Mouse (Mus musculus): ENCODE measurements around the gene Hrh3. TPM values are rescaled to one million over a fixed set of nuclear protein-coding genes. Genes with fewer than 3 reads are reported as not detected.
A peak's percentile ranks its signal among the peaks of the same experiment; 100 is the strongest.

The Hrh3 gene
- polyA plus RNA-seq, 1 experiment from 2014 or later, result not detected

DNA sequence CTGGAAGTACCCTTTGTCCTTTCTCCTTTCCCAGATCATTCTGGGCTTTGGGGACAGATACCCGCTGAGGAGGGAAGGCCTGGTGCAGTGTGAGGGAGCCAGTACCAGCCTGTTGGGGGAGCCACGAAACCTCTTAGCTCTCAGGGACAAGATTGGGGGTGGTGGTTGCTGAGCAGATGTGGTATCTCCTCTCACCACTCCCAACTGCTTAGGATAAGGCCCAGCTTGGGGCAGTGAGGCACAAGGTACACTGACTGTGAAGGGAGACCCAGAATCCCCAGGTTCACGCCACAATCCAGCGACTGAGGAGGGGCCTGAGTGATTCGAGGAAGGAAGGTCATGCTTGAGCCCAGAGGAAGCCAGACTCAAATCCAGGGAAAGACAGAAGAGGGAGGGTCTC is 6.1 kb downstream of the Hrh3 start:
- DNase-seq (ENCODE audit: low spot score) (no peak), ATAC-seq (replicated peaks; ENCODE audit: low FRiP score) (peak; percentile 74)
- H3K4me1 ChIP-seq (replicated peaks; ENCODE audit: control insufficient read depth, insufficient read depth, low read length), result peaks cover 4% of the 10 kb centered on the region; the same call in 1 of the 2 replicates
- H3K4me3 ChIP-seq (ENCODE audit: low read depth, low read length), result no peak overlapping the region
- H3K9me3 ChIP-seq (ENCODE audit: control insufficient read depth, low read length), result no peaks in the 10 kb centered on the region
- 21% methylated on average over 5 of the region's 5 CpGs for WGBS
- H3K36me3 ChIP-seq (ENCODE audit: control insufficient read depth, insufficient read depth, low read length), result no peaks in the 10 kb centered on the region
- H3K9ac ChIP-seq (ENCODE audit: low read depth, low read length), result no peak overlapping the region
- peaks cover 61% of the 10 kb centered on the region for H3K27me3 ChIP-seq (replicated peaks; ENCODE audit: control insufficient read depth, insufficient read depth, low read length)
- H3K4me2 ChIP-seq, result no peak overlapping the region
- no peak overlapping the region for H3K27ac ChIP-seq (ENCODE audit: low read depth, low read length)

DNA sequence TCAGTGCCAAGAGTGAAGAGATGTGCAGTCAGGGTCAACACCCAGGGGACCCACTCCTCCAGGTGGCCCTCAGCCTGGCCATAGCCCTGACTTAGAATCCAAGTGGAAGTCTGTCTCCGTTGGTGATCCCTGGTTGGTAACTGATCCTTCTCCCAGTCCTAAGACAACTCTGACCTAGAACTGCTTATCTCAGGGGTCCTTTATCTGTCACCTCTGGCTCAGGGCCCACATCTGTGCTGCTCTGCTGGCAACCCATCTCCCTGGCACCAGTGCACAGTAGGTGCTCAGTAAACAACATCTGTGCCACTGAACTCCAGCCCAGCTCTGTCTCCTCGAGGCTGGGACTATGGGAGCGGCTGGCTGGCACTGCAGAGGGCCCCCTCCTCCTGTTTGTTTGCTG is 6.7 kb downstream of the Hrh3 start:
- peaks cover 55% of the 10 kb centered on the region for H3K27me3 ChIP-seq (replicated peaks; ENCODE audit: control insufficient read depth, insufficient read depth, low read length)
- DNase-seq (ENCODE audit: low spot score), result no peak
- H3K9me3 ChIP-seq (ENCODE audit: control insufficient read depth, low read length), result no peaks in the 10 kb centered on the region
- H3K9ac ChIP-seq (ENCODE audit: low read depth, low read length), result no peak overlapping the region
- H3K27ac ChIP-seq (ENCODE audit: low read depth, low read length), result no peak overlapping the region
- no peak for ATAC-seq (replicated peaks; ENCODE audit: low FRiP score)
- H3K36me3 ChIP-seq (ENCODE audit: control insufficient read depth, insufficient read depth, low read length), result no peaks in the 10 kb centered on the region
- WGBS, result 37% methylated on average over 3 of the region's 3 CpGs
- no peak overlapping the region for H3K4me3 ChIP-seq (ENCODE audit: low read depth, low read length)
- no peak overlapping the region for H3K4me2 ChIP-seq
- peaks cover 4% of the 10 kb centered on the region; the same call in 1 of the 2 replicates for H3K4me1 ChIP-seq (replicated peaks; ENCODE audit: control insufficient read depth, insufficient read depth, low read length)

DNA sequence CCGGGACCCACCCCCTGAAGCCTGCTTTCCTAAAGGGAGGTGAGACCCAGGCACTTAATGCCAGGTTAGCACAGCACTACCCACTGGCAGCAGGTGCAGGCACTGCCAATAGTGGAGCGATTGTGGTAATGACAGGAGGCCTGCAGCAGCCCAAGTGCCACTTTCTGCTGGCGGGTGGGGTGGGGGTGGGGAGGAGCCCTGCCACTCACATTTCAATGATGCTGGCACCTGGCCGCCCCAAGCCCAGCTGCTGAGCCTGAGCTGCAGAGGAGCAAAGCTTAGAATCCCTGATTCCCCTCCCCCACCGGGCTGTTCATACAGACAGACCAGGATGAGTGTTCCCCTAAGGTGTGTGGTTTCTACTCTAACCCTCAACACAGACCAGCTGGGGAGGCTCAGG is 8.6 kb downstream of the Hrh3 start:
- H3K4me2 ChIP-seq, result no peak overlapping the region
- WGBS, result 41% methylated on average over 5 of the region's 5 CpGs
- H3K9me3 ChIP-seq (ENCODE audit: control insufficient read depth, low read length), result no peaks in the 10 kb centered on the region
- H3K9ac ChIP-seq (ENCODE audit: low read depth, low read length), result no peak overlapping the region
- ATAC-seq (replicated peaks; ENCODE audit: low FRiP score), result no peak
- H3K4me3 ChIP-seq (ENCODE audit: low read depth, low read length), result no peak overlapping the region
- H3K27me3 ChIP-seq (replicated peaks; ENCODE audit: control insufficient read depth, insufficient read depth, low read length), result peaks cover 36% of the 10 kb centered on the region
- peaks cover 4% of the 10 kb centered on the region; the same call in 1 of the 2 replicates for H3K4me1 ChIP-seq (replicated peaks; ENCODE audit: control insufficient read depth, insufficient read depth, low read length)
- DNase-seq (ENCODE audit: low spot score), result no peak
- no peaks in the 10 kb centered on the region for H3K36me3 ChIP-seq (ENCODE audit: control insufficient read depth, insufficient read depth, low read length)
- no peak overlapping the region for H3K27ac ChIP-seq (ENCODE audit: low read depth, low read length)

DNA sequence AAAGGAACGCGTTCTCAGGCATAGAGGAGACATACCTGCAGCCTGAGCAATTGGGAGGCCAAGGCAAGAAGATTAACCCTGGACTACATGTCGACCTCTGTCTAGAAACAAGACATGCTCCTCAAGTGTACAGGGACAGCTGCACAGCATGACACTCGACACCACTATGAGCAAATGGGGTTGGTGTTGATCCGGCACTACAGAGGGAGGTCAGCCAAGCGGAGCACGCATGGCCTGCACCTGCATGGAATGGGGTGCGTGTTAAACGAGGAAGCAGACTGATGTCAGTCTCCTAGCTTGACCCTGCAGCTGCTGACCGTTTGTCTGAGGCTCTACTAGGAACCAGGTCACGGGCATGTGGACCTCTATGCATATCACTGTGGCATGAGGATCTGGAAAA is 14.0 kb downstream of the Hrh3 start:
- ATAC-seq (replicated peaks; ENCODE audit: low FRiP score) (no peak), DNase-seq (ENCODE audit: low spot score) (no peak)
- WGBS, result 71% methylated on average over 11 of the region's 11 CpGs
- Histone ChIP-seq H3K27me3 (replicated peaks; ENCODE audit: control insufficient read depth, insufficient read depth, low read length) (no peaks in the 10 kb centered on the region), H3K27ac (ENCODE audit: low read depth, low read length) (no peak overlapping the region), H3K9ac (ENCODE audit: low read depth, low read length) (no peak overlapping the region), H3K4me2 (no peak overlapping the region), H3K4me3 (ENCODE audit: low read depth, low read length) (no peak overlapping the region), H3K36me3 (ENCODE audit: control insufficient read depth, insufficient read depth, low read length) (no peaks in the 10 kb centered on the region; the same call in 1 of the 2 replicates), H3K9me3 (ENCODE audit: control insufficient read depth, low read length) (no peaks in the 10 kb centered on the region), H3K4me1 (replicated peaks; ENCODE audit: control insufficient read depth, insufficient read depth, low read length) (no peaks in the 10 kb centered on the region)

DNA sequence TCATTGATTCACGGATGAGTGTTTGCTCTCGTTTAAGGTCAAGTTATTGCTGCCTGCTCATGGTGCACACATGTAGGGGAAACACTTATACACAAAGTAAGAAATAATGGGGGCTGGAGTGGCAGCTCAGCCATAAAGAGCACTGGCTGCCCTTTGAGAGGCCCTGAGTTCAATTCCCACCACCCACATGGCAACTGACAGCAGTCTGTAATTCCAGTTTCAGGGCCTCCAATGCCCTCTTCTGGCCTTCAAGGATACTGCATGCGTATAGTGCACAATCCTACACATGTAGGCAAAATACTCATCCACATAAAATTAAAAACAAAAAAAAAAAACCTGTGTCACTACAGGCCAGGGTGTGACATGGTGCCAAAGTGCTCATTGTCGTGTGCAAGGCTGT is 16.8 kb downstream of the Hrh3 start:
- no peaks in the 10 kb centered on the region for H3K9me3 ChIP-seq (ENCODE audit: control insufficient read depth, low read length)
- 89% methylated on average over 4 of the region's 4 CpGs for WGBS
- ATAC-seq (replicated peaks; ENCODE audit: low FRiP score), result no peak

DNA sequence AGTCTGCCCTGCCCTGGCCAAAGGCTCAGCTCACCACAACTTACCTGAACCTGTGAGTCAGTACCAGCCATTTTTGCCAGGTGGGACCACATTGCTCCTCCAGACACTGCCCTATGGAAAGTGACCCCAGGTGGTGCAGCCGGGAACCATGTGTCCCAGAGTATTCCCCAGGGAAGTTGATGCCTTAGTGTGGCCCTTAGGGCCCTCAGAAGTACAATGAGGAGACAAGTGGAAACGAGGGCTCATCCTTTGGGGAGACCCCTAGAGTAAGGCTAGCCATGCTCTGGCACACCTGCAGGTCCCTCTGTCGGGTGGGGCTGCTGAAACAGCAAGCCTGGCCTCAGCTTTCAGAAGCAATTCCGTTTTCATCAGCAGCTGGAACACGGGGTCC is 17.7 kb downstream of the Hrh3 start:
- Histone ChIP-seq H3K27ac (ENCODE audit: low read depth, low read length) (no peak overlapping the region), H3K36me3 (ENCODE audit: control insufficient read depth, insufficient read depth, low read length) (no peaks in the 10 kb centered on the region; the same call in 1 of the 2 replicates), H3K4me1 (replicated peaks; ENCODE audit: control insufficient read depth, insufficient read depth, low read length) (no peaks in the 10 kb centered on the region; the same call in 1 of the 2 replicates), H3K27me3 (replicated peaks; ENCODE audit: control insufficient read depth, insufficient read depth, low read length) (no peaks in the 10 kb centered on the region), H3K4me2 (no peak overlapping the region), H3K9ac (ENCODE audit: low read depth, low read length) (no peak overlapping the region), H3K4me3 (ENCODE audit: low read depth, low read length) (no peak overlapping the region), H3K9me3 (ENCODE audit: control insufficient read depth, low read length) (no peaks in the 10 kb centered on the region)
- 79% methylated on average over 5 of the region's 5 CpGs for WGBS
- DNase-seq (ENCODE audit: low spot score), result no peak
- no peak for ATAC-seq (replicated peaks; ENCODE audit: low FRiP score)

More for the DNA sequence above, 16.8 kb downstream of the Hrh3 start:
- H3K4me1 ChIP-seq (replicated peaks; ENCODE audit: control insufficient read depth, insufficient read depth, low read length), result no peaks in the 10 kb centered on the region; the same call in 1 of the 2 replicates
- no peak overlapping the region for H3K4me2 ChIP-seq
- no peaks in the 10 kb centered on the region; the same call in 1 of the 2 replicates for H3K36me3 ChIP-seq (ENCODE audit: control insufficient read depth, insufficient read depth, low read length)
- H3K27me3 ChIP-seq (replicated peaks; ENCODE audit: control insufficient read depth, insufficient read depth, low read length), result no peaks in the 10 kb centered on the region
- no peak overlapping the region for H3K27ac ChIP-seq (ENCODE audit: low read depth, low read length)
- H3K9ac ChIP-seq (ENCODE audit: low read depth, low read length), result no peak overlapping the region
- no peak for DNase-seq (ENCODE audit: low spot score)
- H3K4me3 ChIP-seq (ENCODE audit: low read depth, low read length), result no peak overlapping the region

DNA sequence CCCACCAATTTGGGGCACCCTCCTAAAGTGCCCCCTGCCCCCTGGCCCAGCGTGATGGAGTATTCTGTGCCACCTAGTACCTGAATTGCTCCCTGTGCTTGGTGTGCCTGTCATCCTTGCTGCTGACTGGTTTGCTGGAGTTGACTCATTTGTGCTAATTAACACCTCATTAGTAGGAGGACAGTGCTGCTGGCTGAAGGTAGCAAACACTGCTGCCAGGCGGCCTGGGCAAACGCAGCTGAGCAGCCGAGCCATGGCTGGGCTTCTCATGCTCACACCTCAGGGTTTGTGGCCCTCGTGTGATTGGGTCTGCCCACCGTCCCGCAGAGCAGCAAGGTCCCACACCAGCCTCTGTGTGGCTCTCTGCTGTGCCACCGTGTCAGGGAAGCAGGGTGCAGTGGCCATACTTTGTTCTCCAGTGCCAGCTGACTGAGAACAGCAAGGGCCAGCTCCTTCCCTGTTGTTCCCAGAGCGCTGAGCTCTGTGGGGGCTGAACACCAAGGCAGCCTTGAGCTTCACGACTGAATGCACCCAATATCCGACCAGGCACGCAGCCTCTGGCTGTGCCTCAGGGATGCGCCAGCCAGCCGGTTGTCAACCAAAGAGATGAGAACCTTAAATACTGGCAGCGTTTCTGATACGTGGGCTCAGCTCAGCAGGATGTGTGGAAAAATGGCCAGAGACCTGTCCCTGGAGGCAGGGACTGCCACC is 18.2 kb downstream of the Hrh3 start:
- no peak for ATAC-seq (replicated peaks; ENCODE audit: low FRiP score)
- H3K4me2 ChIP-seq, result no peak overlapping the region
- no peaks in the 10 kb centered on the region; the same call in 1 of the 2 replicates for H3K4me1 ChIP-seq (replicated peaks; ENCODE audit: control insufficient read depth, insufficient read depth, low read length)
- H3K4me3 ChIP-seq (ENCODE audit: low read depth, low read length), result no peak overlapping the region
- H3K9ac ChIP-seq (ENCODE audit: low read depth, low read length), result no peak overlapping the region
- H3K36me3 ChIP-seq (ENCODE audit: control insufficient read depth, insufficient read depth, low read length), result no peaks in the 10 kb centered on the region; the same call in 1 of the 2 replicates
- H3K27me3 ChIP-seq (replicated peaks; ENCODE audit: control insufficient read depth, insufficient read depth, low read length), result no peaks in the 10 kb centered on the region
- no peak for DNase-seq (ENCODE audit: low spot score)
- H3K9me3 ChIP-seq (ENCODE audit: control insufficient read depth, low read length), result no peaks in the 10 kb centered on the region
- WGBS, result 72% methylated on average over 16 of the region's 16 CpGs
- H3K27ac ChIP-seq (ENCODE audit: low read depth, low read length), result no peak overlapping the region; the same call in 1 of the 2 replicates

DNA sequence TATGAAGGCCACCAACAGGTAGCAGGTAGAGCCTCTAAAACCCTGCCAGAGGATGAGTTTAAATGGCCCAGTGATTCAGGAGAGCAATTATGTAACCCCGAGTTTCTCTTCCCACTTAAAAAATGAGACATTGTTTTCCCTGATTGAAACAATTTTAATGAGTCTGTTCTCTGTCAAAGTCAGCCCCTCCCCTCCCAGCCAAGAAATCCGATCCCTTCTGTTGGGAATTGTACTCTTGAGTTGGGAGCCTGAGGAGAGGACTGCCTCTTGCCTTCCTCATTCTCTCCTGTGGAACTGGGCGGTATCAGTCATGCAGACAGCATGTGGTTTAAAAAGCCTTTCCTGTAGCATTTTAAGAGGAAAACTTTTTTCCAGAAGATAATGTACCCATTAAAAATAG is 19.7 kb downstream of the Hrh3 start:
- no peak for ATAC-seq (replicated peaks; ENCODE audit: low FRiP score)
- Histone ChIP-seq H3K27me3 (replicated peaks; ENCODE audit: control insufficient read depth, insufficient read depth, low read length) (no peaks in the 10 kb centered on the region), H3K9ac (ENCODE audit: low read depth, low read length) (no peak overlapping the region), H3K36me3 (ENCODE audit: control insufficient read depth, insufficient read depth, low read length) (peaks cover 2% of the 10 kb centered on the region; the same call in 1 of the 2 replicates), H3K4me1 (replicated peaks; ENCODE audit: control insufficient read depth, insufficient read depth, low read length) (no peaks in the 10 kb centered on the region; the same call in 1 of the 2 replicates), H3K4me3 (ENCODE audit: low read depth, low read length) (no peak overlapping the region), H3K27ac (ENCODE audit: low read depth, low read length) (no peak overlapping the region), H3K4me2 (no peak overlapping the region), H3K9me3 (ENCODE audit: control insufficient read depth, low read length) (no peaks in the 10 kb centered on the region)
- 46% methylated on average over 3 of the region's 3 CpGs for WGBS
- no peak for DNase-seq (ENCODE audit: low spot score)

DNA sequence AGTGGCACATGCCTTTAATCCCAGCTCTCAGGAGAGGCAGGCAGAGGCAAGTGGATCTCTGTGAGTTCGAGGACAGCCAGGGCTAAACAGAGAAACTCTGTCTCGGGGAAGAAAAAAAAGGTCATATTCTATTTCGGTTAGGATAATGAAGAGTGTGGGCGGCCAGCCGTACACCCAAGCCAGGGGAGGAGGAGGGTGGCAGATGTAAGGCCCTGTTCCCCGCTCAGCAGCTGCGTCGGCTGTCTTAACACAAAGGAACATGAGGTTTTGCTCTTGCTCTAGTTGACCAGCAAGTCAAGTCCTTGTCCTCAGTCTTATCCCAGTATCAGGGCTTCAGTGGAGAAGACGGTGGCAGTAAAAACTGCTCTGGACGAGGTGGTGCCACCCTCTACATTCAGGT is 21.2 kb downstream of the Hrh3 start:
- Histone ChIP-seq H3K4me3 (ENCODE audit: low read depth, low read length) (no peak overlapping the region), H3K9ac (ENCODE audit: low read depth, low read length) (no peak overlapping the region), H3K27me3 (replicated peaks; ENCODE audit: control insufficient read depth, insufficient read depth, low read length) (no peaks in the 10 kb centered on the region), H3K4me1 (replicated peaks; ENCODE audit: control insufficient read depth, insufficient read depth, low read length) (no peaks in the 10 kb centered on the region; the same call in 1 of the 2 replicates), H3K27ac (ENCODE audit: low read depth, low read length) (no peak overlapping the region), H3K9me3 (ENCODE audit: control insufficient read depth, low read length) (no peaks in the 10 kb centered on the region), H3K4me2 (no peak overlapping the region), H3K36me3 (ENCODE audit: control insufficient read depth, insufficient read depth, low read length) (peaks cover 2% of the 10 kb centered on the region; the same call in 1 of the 2 replicates)
- 89% methylated on average over 10 of the region's 10 CpGs for WGBS
- no peak for DNase-seq (ENCODE audit: low spot score)
- no peak for ATAC-seq (replicated peaks; ENCODE audit: low FRiP score)
